Mouse (Mus musculus): ENCODE data around the gene Tenm2.

The Tenm2 gene

DNA sequence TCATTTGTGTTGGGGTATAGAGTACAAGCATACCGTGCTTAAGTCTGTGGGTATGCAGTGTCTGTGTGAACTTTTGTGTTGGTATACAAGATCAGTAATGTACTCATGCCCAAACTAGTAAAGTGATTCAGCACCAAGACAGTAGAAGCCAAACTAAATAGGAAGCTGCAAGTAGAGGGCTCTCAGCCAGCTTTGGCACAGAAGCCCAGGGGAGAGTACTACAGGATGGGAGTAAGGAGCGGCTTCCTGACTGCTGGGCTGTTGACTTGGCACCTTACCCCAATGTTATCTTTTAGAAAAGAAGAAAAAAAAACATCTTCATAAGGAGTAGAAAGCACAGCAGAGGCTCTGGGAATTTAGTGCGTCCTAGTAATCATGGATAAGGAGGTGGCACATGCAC is 700.2 kb downstream of the Tenm2 start:
- ChIA-PET CTCF (interaction anchor here in 1 of 4 experiments (1.0 kb wide), 1 partner anchor 9 kb away, joined by 3 read pairs; no protein-coding TSS in a partner anchor), POLR2A (no interaction called here)

DNA sequence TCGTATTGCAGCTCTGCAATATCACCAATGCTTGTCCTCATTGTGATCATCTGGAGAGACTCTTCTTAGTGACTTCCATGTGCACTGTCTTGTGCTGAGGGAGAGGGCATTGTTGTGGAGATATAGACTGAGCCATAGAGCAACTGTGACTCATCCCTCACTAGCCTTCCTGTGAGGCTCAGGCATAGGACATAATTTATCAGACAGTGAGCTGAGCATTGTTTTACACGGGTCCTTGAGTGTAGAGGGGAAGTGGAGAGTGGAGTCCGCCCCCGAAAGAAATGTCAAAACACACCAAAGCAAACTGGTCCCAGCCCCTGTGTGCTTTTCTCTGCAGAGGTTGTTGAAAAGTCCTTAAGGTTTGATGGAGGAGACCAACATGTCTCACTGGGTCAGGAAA is 704.1 kb downstream of the Tenm2 start:
- CTCF ChIA-PET, result interaction anchor here in 1 of 4 experiments (1.2 kb wide), 1 partner anchor 1412 kb away, joined by 3 read pairs; no protein-coding TSS in a partner anchor
- POLR2A ChIA-PET, result no interaction called here

DNA sequence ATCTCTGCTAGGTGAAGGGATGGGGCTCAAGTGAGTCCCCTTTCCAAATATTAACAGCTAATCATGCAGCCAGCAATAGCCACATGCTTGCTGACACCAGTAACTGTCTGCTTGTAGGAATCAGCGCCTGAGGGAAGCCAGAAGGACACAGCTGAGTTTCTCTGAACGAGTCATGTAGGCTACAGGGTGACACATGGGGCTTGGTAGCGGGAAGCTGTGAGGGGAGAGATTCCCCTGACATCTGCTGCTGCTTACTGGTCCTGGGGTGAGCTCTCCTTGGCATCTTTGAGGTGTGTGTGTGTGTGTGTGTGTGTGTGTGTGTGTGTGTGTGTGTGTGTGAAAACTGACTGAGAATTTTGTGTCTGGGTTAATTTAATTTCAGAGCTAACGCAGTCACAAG is 708.3 kb downstream of the Tenm2 start:
- ChIA-PET CTCF (interaction anchor here (0.8 to 2.9 kb wide), 10 partner anchors 10 to 482 kb away, joined by 3 to 24 read pairs (median 4); no protein-coding TSS in a partner anchor), POLR2A (no interaction called here)

DNA sequence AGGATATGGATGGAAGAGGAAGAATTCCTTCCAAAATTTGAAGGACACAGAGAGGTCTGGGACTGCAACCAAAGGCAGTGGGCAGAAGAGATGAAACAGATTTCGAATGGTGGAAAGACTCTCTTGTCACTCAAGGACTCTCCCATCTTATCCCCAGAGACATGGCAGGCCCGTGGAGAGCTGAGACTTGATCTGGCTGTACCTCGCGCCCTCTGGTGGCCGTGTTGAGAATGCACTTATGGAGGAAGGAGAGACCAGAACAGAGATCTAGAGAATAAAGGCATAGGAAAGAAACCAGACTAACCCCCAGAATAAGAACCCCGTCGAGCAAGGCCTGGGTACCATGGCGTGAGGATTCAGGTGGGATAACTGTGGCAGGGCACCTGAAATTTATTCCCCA is 709.4 kb downstream of the Tenm2 start:
- CTCF ChIA-PET, result interaction anchor here (0.5 to 2.9 kb wide), 18 partner anchors 9 to 481 kb away, joined by 3 to 24 read pairs (median 4); no protein-coding TSS in a partner anchor
- POLR2A ChIA-PET, result interaction anchor here in 1 of 4 experiments (0.7 kb wide), 1 partner anchor 20 kb away, joined by 5 read pairs; no protein-coding TSS in a partner anchor

DNA sequence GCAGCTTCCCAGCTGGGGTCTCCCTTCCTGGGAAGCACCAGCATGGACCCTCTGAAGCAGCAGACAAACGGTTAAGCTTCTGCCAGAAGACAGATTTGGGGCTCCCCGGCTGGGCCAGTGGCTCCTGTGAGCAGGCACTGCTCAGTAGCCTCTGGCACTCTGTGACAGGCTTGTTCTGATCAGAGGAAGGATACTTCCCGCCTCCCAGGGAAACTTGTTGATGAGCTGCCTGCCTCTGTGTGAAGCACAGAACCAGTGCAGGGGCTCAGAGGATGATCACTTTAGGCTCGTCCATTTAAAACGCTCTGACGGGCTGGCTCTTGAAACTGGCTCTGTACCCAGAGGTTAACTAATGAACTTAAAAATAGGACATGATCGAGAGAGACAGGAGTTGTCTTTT is 723.3 kb downstream of the Tenm2 start:
- ChIA-PET CTCF (interaction anchor here in 3 of 4 experiments (0.6 to 2.0 kb wide), 4 partner anchors 14 to 695 kb away, joined by 3 to 5 read pairs (median 4); no protein-coding TSS in a partner anchor), POLR2A (no interaction called here)

DNA sequence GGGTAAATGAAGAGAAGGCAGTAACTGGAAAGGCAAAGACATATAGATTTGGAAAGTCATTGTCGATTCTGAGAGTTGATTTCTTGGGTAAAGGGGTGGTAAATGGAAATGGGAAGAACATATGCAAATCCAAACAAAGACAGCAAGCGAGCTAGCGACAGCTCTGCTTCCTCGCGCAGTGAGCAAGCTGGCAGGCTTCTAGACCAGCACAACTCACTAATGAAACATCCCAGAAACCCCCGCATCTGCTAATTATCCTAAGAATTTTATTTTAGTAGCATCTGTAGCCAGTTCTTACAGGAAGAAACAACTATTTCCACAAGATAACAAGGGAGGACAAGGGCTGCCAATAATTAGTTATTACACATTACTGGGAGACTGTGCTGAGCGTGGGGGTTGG is 727.5 kb downstream of the Tenm2 start:
- POLR2A ChIA-PET, result no interaction called here
- CTCF ChIA-PET, result no interaction called here

DNA sequence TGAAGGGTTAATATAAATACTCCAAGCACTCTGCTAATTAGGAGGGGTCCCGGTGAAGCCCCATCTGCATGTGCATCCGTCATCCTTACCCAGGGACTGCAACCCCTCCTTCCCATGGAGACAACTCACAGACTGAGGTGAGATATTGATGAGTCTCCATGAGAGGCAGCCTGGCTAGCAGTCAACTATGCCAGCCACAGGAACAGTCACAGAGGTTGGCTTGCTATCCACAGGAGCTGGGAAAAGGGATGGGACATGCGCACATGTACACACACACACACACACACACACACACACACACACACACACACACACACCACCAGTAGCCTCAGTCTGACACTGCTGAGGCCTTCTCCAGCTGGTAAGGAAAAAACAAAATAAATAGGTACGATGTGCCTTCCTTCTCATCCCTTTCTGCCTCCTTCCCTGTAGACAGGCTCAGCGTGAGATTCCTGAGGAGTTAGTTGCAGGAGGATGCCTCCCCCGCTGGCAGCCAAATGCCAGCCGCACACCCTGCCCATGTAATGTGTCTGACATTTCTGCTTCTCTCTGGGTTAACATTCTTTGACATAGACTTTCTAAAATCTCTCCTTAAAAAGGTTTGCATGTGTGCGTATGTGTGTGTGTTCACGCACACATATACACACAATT is 740.7 kb downstream of the Tenm2 start:
- ChIA-PET POLR2A (no interaction called here), CTCF (no interaction called here)

DNA sequence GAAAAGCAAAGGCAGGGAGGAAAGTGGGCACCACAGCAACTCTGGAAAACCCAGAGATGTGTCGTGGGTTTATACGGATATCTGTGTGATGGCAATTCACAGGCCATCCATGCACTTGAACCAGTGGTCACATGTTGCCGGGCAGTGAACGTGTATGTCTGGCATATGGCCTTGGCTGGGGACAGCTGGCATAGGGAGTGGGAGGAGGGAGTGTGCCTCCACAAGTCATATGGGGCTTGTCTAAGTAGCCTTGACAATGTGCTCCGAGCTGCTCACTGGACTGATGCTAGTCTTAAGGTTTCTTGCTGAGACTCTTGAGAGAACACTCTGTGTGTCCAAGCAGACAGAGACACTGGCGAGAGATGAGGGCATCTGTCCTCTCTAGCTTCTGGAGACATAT is 743.5 kb downstream of the Tenm2 start:
- CTCF ChIA-PET, result no interaction called here
- POLR2A ChIA-PET, result no interaction called here

DNA sequence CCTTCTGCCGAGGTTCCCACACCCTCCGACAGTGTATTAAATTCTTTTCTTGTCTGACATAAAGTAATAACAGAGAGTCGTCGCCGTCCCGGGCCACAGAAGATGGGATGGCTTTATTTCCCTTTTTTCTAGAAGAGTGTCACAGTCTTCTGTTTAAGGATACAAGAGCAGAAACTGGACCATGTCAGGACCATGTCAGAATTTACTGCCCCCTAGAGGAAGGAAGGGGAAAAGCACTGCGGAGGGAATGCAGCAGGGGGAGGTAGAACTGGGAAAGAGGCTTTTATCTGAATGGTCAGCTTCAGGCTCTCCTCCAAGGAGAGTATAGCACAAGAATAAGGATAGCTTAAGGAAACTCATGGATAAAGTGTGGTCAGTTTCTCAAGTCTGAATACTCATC is 745.7 kb downstream of the Tenm2 start:
- CTCF ChIA-PET, result interaction anchor here in 3 of 4 experiments (0.6 to 1.9 kb wide), 6 partner anchors 14 to 445 kb away, joined by 3 to 6 read pairs (median 3); no protein-coding TSS in a partner anchor
- POLR2A ChIA-PET, result no interaction called here

DNA sequence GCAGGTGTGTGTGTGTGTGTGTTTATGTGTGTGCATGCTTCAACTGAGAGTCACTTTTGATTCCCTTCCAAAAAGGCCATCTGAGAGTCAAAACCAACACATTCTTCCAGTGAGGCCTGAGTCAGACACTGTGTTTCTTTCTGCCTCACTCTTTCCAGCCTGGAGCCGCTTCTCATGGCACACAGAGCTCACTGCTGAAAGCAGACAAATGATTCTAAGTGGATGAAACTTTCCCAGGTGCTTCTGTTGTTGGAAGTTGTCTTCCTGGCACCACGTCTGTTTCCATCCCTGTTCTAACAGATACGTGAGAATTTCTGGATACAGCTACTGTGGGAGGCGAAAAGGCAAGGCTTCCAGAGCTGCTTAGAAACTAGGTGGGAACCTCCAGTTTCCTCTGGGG is 747.1 kb downstream of the Tenm2 start:
- ChIA-PET POLR2A (no interaction called here), CTCF (no interaction called here)

DNA sequence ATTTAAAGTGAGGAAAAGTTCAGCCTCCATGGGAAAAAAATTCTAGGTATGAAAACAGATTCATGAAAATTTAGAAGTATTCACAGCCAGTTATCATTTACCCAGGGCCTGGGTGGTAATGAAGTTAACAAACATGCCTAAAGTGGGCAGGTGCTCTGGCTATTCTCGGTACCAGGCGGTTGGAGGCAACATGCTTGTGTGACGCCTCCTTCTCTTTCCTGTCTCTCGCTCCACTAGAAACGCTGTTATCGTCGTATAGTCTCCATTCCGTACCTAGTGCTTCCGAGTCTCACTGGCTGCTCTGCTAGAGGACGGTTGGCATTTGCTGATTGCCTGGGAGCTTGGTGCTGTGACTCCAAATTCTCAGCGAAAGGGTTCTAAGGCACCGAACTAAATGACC is 749.7 kb downstream of the Tenm2 start:
- ChIA-PET POLR2A (no interaction called here), CTCF (no interaction called here)

DNA sequence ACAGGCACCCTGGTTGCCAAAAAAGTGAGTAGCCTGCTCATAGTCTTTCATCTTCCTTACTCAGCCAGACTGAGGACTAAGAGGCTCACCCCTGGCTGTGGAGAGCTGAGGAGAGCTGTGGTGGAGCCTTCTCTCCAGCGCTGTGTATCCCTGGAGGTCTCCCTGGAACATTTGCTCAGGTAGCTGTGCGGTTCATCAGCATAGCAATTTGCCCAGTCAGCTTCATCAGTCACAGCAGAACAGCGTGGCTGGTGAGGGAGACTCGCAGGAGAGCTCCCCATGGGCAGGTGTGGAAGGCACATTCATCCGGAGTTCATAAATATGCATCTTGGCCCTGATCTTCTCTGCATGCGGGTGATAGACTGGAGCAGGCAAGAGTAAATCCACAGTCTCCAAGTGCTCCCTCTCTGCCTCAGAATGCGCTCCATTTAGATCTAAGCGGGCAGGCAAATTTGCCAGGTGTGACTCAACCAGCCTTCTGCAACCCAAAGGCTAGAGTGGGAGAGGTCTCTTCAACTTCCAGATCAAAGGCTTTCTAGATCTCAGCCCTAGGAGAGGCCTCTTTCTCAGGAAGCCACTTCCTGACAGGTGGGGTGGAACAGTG is 751.2 kb downstream of the Tenm2 start:
- POLR2A ChIA-PET, result no interaction called here
- CTCF ChIA-PET, result no interaction called here

DNA sequence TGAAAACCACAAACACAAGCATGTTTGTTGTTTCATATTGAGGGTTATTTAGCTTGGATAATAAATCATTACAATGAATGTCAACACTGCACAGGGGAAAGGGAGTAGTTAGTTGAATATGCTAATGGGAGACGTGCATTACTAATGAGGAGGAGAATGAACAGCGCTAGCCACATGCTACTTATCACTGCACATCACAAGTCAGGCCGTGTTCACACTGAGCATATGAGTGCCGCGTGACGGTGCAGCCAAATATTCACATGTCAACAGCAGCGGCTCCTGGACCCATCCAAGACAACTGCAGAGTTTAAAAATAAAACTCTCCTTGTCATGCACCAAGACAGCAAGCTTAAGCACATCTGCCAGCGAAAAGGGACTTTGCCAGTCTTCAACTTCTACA is 753.6 kb downstream of the Tenm2 start:
- CTCF ChIA-PET, result no interaction called here

DNA sequence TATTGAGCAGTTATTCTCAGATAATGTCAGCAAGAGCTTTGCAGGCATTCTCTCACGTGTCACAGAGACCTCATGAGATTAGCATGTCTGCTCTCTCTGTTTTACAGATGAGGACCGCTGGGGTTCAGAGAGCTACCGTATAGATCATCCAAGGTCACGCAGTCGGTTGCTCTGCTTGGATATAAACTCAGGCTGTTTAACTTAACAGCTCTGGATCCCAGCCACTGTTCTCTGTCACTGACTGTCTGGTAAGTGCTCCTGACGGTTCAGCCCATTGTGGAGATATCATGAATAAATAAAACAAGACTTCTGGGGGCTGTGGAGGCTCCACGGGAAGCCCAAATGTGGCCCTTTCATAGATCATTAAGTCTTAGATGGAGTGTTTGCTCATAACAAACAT is 754.2 kb downstream of the Tenm2 start:
- CTCF ChIA-PET, result no interaction called here

More for the DNA sequence above, 753.6 kb downstream of the Tenm2 start:
- POLR2A ChIA-PET, result interaction anchor here in 1 of 4 experiments (1.0 kb wide), 1 partner anchor 10 kb away, joined by 3 read pairs; no protein-coding TSS in a partner anchor

DNA sequence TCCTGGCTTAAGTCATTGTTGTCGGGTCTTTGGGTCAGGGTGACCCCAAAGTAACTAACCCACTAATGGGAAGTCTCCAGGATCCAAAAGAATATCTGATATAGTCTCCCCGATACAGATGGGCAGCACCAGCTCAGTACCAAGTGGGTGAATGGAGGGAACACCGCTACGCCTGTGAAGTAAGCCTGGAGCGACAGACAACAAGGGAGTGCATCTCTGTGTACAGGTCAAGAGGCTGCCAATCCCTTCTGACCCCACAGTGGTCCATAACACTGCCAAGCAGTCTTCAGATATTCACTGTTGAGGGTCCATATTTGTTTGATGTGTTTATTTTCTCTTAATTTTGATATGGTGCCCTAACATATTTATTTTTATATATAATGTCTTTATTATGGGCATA is 754.7 kb downstream of the Tenm2 start:
- ChIA-PET CTCF (no interaction called here), POLR2A (interaction anchor here in 1 of 4 experiments (1.0 kb wide), 1 partner anchor 9 kb away, joined by 3 read pairs; no protein-coding TSS in a partner anchor)

More for the DNA sequence above, 754.2 kb downstream of the Tenm2 start:
- POLR2A ChIA-PET, result interaction anchor here in 1 of 4 experiments (1.0 kb wide), 1 partner anchor 9 kb away, joined by 3 read pairs; no protein-coding TSS in a partner anchor

DNA sequence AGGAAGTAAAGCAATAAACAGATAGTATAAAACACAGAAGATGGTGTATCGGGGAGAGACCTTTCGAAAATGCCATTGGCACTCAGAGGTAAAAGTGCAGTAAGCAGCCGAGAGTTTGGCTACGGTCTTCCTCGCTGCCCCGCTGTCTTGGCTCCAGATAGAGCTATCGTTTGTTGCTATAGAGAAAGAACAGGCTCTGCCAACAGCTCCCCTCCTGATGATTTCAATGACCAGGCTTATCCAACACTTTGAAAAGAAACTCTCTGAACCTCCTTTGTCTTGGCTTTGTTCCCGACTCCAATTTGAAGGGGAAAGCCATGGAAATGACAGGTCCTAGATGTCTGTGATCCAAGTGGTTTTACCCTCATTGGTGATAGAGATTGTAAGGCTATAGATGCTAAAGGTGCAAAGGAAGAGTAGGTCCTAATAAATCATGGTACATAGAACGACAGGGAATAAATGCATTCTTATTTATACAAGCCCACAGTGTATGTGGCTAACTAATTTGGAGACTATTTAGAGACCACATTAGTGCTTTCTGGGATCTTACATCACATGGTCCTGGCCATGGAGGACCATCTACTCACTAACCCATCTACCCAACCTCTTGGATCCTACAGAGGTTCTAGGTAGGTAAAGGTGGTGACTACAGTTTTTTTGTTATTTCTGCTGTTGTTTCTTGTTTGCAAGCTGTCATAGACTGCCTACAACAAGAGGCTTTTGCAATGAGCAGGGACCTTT is 765.8 kb downstream of the Tenm2 start:
- CTCF ChIA-PET, result no interaction called here

DNA sequence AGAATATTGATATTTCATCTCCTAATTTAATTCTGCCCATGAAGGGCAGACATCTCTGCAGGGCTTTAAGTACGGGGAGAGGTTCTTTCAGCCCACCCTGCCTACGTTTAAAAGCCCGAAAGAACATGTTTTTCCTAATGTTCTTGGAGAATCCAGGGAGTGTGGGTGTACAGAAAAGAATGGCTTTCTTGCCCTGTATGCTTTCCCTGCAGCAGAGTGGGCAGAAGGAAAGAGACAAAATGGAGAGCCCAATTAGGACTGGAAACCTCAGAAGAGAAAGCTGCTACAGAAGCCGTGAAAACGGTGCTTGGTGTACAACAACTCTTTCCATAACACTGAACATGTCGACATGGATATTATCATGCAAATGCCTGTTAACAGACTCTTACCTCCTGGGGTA is 777.3 kb downstream of the Tenm2 start:
- ChIA-PET CTCF (no interaction called here), POLR2A (interaction anchor here in 2 of 4 experiments (0.7 kb wide), 2 partner anchors 22 to 463 kb away, joined by 3 to 4 read pairs; no protein-coding TSS in a partner anchor)

More for the DNA sequence above, 765.8 kb downstream of the Tenm2 start:
- POLR2A ChIA-PET, result no interaction called here

DNA sequence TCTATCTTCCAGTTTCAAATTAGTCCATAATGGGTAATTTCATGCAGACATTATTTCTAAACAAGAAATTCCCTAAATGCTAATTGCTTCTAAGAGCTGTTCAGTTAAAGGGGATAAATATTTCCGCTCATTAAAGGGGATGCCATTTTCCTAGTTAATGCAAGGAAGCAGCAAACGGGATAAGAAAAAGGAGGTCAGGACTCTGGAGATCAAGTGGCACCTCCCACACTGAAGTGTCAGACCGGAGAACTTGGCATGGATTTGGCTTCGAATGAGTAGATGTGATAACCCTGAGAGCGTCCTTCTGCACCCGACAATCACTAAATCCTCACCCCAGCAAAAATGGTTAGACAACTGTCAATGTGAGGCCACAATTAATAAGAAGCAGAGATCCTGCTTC is 781.7 kb downstream of the Tenm2 start:
- POLR2A ChIA-PET, result no interaction called here

DNA sequence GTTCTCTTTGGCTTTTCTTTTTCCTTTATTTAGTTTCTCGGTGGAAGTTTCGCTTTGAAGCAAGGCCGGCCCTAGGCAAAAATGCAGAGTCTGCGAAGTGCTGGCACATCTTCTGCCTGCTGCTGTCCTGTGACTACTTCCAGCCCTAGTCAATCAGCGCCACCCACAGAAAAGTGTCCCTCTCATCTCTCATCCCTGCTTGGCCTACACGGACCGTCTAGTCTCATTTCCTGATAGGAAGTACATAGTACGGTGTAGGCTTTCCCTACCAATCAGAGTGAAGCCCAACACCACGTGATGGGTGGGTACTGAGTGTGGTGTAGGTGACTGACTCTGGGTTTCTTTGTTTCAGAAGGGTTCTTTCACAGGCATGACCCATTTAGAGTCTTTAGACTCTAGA is 783.3 kb downstream of the Tenm2 start:
- ChIA-PET POLR2A (no interaction called here), CTCF (no interaction called here)

More for the DNA sequence above, 781.7 kb downstream of the Tenm2 start:
- CTCF ChIA-PET, result no interaction called here

DNA sequence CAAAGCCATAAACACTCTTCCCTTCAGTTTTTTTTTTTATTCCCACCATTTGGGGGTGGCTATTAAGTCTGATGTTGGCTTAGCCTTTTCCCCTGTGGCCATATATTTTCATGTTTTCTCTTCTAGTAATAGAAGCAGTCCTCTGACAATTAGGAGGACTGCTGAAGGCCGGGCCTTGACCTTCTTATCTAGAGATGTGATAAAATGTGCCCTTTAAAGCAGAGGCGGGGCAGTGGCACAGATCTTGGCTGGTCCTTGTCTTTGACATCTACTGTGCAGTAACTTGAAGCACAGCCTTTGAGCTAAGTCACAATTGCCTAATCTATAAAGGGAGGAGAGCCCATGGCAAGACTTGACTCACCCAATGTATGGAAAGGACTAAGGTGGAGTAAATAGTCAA is 789.4 kb downstream of the Tenm2 start:
- ChIA-PET POLR2A (no interaction called here), CTCF (no interaction called here)

All from embryonic stem cell, embryonic (primary cell).